Mouse (Mus musculus) thymus, adult 2 months (tissue): ENCODE data around the gene Rab7b. TPM values are rescaled to one million over a fixed set of nuclear protein-coding genes. Genes with fewer than 3 reads are reported as not detected.

Source experiments
- DNase-seq: peaks from one replicate; pipeline ENCODE4 v3.0.0; 2021
- H3K27ac ChIP-seq: fragments of 200-500 bp; 2 replicates; pipeline ENCODE4 v1.5.1; 2012; ENCODE audit warnings: low read length, control low read depth; ENCODE audit not compliant: control insufficient read depth, insufficient read depth
- H3K27me3 ChIP-seq: fragments of 200-500 bp; 2 replicates; pipeline ENCODE4 v1.6.1; 2012; ENCODE audit warnings: mild to moderate bottlenecking, low read length, moderate library complexity, mixed read lengths; ENCODE audit not compliant: control insufficient read depth, insufficient read depth
- H3K36me3 ChIP-seq: fragments of 200-500 bp; 2 replicates; pipeline ENCODE4 v1.6.1; 2012; ENCODE audit warnings: mild to moderate bottlenecking, low read length, moderate library complexity; ENCODE audit not compliant: control insufficient read depth, insufficient read depth
- H3K4me1 ChIP-seq: fragments of 200-500 bp; replicated peaks from 2 replicates; pipeline ENCODE4 v1.6.1; 2012; ENCODE audit warnings: low read length; ENCODE audit not compliant: control insufficient read depth, insufficient read depth
- H3K4me3 ChIP-seq: fragments of 200-500 bp; 2 replicates; pipeline ENCODE4 v1.5.1; 2012; ENCODE audit warnings: mild to moderate bottlenecking, low read length, control low read depth, moderate library complexity; ENCODE audit not compliant: control insufficient read depth, insufficient read depth
- CTCF ChIP-seq: fragments of 200-500 bp; IDR thresholded peaks from 2 replicates; pipeline ENCODE4 v1.5.1; 2012; ENCODE audit warnings: mild to moderate bottlenecking, control low read depth, low read length, moderate library complexity, borderline replicate concordance; ENCODE audit not compliant: control insufficient read depth, poor library complexity, insufficient read depth; ENCODE audit errors: extremely low read depth
- POLR2A ChIP-seq: fragments of 200-500 bp; IDR thresholded peaks from 2 replicates; pipeline ENCODE4 v1.6.1; 2012; ENCODE audit warnings: mild to moderate bottlenecking, low read length, control low read depth, moderate library complexity; ENCODE audit not compliant: control insufficient read depth, poor library complexity, insufficient read depth; ENCODE audit errors: extremely low read depth
- WGBS: fragments of 180-500 bp; shearing (Covaris S2); methylation state at CpG from one replicate; pipeline ENCODE4 v1.1.7; 2018; 5-methylcytosine and 5-hydroxymethylcytosine counted together
- polyA plus RNA-seq: library from polyadenylated mRNA; depleted of rRNA; stranded (reverse); fragments of >200 nt; gene quantifications from 2 replicates; pipeline ENCODE4 v1.2.3, GENCODE M21; 2012

Gene Rab7b
- polyA plus RNA-seq, 1 experiment: 8.0 TPM

DNA sequence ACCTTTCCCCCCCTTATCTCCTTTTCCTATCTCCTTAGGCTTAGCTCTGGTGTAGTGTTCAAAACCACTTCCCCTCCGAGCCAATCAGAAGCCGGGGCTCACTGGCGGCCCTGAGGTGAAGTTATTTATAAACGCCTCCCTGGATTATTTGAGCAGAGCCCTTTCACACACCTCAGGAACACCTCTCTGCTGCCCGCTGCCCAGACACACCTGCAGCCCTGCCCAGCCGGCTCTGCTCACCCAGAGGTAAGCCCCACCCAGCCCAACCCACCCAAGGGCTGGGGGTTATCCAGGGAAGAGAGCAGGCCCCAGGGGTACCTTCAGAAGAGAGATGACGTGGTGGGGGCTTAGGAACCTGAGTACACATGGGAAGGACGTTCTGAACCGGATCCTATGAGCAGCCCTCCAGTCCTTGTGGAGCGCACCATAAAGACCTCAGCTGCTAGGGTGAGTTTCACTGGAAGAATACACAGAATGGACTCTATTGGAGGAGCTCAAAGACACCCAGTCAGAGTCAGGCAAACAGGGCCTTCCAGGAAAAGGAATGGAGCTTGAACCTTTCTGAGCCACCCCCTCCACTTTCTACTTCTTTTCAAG lies 55.5 kb downstream of the Rab7b start, which contains the start of gene Slc26a9:
Gene Slc26a9, plus strand, starts transcription at position 155 of the 597 bp plus-strand sequence.
- Histone ChIP-seq H3K4me1 (no peaks in the 10 kb centered on the region), H3K27me3 (no peaks in the 10 kb centered on the region; the same call in 1 of the 2 replicates), H3K4me3 (no peak within 1 kb of the TSS), H3K27ac (no peak within 1 kb of the TSS), H3K36me3 (no peaks in the 10 kb centered on the region)
- no peak for DNase-seq
- no peak for TF ChIP-seq CTCF
- no peak for TF ChIP-seq POLR2A
- WGBS: 39% methylated on average over 10 of the region's 10 CpGs

DNA sequence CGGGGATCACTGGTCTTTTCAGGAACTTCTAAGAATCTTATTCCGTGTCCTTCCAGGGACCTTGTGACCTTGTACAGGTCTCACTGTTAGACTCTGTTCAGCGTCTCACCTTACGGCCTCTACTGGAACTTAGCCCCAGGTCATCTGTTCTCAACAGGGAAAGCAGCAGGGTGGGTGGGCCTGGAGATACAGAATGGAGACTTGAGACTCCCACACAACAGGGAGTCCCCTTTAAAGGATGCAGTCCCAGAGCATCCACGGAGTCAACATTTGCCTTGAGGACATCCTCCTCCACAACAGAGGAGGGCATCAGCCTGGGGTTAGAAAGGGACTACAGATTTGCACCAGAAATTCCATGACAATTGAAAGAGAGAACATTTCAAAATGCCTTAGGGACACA lies 56.9 kb downstream of the Rab7b start:
- Histone ChIP-seq H3K27me3 (no peaks in the 10 kb centered on the region; the same call in 1 of the 2 replicates), H3K4me1 (no peaks in the 10 kb centered on the region), H3K36me3 (no peaks in the 10 kb centered on the region), H3K27ac (no peak overlapping the region), H3K4me3 (no peak overlapping the region)
- TF ChIP-seq POLR2A (no peak), CTCF (no peak)
- 93% methylated on average over 5 of the region's 5 CpGs for WGBS
- DNase-seq: no peak

DNA sequence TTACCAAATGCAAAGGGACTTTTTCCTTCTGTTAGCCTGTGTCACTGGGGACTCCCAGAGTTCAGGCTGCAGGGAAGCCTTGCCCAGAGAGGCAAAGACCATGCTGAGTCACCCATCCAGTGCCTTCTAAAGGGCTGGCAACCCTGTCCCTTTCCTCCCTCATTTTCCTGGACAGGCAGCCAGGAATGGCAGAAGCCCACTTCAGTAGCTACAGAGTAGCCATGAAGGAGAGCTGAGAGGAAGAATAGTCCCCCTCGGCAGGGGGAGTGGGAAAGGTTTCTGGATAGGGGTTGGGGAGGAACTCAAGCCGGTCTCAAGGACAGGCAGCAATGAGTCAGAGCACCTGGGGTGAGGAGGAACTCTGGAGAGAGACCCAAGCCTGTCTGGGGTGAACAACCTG lies 59.3 kb downstream of the Rab7b start:
- 74% methylated on average over 2 of the region's 2 CpGs for WGBS
- no peaks in the 10 kb centered on the region for H3K36me3 ChIP-seq
- no peak overlapping the region for H3K4me3 ChIP-seq
- no peak for TF ChIP-seq POLR2A
- H3K27me3 ChIP-seq: no peaks in the 10 kb centered on the region; the same call in 1 of the 2 replicates
- no peaks in the 10 kb centered on the region for H3K4me1 ChIP-seq
- H3K27ac ChIP-seq: no peak overlapping the region
- no peak for DNase-seq

DNA sequence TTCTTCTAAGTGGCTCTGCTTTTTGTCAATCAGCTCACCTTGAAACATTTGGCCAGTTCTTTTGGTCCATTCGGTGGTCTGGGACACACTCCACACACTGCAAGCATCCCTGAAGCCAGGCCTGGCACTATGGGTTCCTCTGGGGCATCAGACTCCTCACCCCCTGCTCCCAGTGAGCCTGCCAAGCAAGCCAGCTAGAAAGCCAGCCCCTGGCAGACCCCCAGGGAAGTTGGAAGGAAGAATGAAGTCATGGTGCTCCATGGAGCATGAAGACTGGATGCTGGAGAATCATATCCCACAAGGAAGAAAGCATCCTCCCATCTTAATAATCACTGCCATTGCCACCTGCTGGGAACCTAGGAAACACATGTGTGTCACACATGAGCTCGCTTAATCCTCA lies 60.1 kb downstream of the Rab7b start:
- no peak overlapping the region for H3K27ac ChIP-seq
- no peak overlapping the region for H3K4me3 ChIP-seq
- H3K27me3 ChIP-seq: no peaks in the 10 kb centered on the region; the same call in 1 of the 2 replicates
- H3K36me3 ChIP-seq: no peaks in the 10 kb centered on the region
- H3K4me1 ChIP-seq: no peaks in the 10 kb centered on the region
- 95% methylated on average over 2 of the region's 2 CpGs for WGBS
- TF ChIP-seq CTCF (no peak), POLR2A (no peak)
- no peak for DNase-seq

DNA sequence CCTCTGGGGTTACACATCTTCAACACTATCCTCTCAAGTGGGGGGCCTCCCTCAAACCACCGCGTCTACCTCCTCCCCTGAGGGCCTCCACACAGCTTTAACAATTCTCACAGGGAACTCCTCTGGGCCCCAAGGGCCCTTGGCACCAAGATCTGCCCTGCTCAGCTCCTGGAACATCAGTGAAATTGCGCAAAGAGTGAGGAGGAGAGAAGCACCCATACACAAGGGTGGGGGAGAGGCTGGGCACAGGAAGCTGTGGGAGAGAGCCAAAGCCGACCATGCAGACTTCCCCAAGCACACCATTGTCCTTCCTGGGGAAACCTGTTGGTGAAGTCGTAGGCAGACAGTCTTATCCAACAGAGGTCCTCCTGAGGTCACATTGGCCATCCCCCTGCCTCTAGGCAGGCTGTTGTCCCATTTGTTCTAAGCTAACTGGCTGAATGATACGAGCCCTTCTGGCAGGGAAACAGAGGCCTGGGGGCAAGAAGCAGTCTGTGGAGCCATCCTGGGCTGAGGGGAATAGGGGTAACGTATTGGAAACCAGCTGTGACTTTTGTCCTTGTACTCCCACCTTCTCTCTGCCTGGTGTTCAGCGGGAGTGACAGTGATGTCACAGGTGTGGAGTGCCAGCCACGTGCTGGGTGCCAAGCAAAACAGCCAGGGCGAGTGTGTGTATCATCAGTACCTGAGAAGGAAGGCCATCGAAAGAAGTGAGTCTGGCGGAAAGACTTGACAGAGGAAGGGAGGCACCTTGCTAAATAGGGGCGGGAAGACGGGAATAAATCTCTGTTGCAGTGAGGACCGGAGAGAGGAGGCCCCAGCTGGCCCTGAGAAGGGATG lies 61.4 kb downstream of the Rab7b start:
- H3K27ac ChIP-seq: no peak overlapping the region
- TF ChIP-seq POLR2A (no peak), CTCF (no peak)
- no peak for DNase-seq
- no peaks in the 10 kb centered on the region for H3K36me3 ChIP-seq
- peaks cover 2% of the 10 kb centered on the region; the same call in 1 of the 2 replicates for H3K4me1 ChIP-seq
- no peaks in the 10 kb centered on the region; the same call in 1 of the 2 replicates for H3K27me3 ChIP-seq
- WGBS: 83% methylated on average over 15 of the region's 15 CpGs
- no peak overlapping the region for H3K4me3 ChIP-seq

DNA sequence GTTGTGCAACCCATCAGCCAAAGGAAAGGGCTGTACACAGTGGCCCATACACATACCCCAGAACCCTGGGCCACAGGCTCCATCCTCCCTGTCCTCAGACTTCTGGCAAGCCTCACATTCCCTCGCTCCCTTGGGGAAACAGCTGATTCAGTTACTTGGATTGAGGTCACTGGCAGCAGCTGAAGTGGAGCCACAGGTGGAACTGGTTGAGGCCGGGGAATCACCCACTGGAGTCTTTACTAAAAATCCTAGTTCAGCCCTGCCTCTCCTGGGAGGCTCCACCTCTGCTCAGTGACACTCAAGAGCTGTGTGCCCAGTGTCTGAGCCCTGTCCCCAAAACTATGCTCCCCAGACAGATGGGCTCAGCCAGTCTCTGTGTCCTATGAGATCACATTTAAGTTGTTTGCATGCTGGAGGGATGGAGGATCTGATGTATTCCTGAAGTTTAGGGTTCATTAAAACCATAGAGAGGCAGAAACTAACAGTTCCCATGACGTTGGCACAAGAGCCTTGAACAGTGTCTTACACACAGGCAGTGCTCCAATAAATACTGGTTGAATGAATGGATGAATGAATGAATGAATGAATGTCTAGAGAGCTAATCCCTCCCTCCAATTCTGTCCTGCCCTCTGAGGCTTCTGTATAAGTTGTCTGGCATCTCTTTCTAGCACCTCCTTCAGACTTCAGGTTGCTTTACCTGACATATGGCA lies 62.8 kb downstream of the Rab7b start:
- Histone ChIP-seq H3K4me3 (no peak overlapping the region), H3K36me3 (no peaks in the 10 kb centered on the region), H3K4me1 (peaks cover 6% of the 10 kb centered on the region; the same call in 1 of the 2 replicates), H3K27ac (no peak overlapping the region), H3K27me3 (no peaks in the 10 kb centered on the region)
- no peak for DNase-seq
- TF ChIP-seq POLR2A: no peak
- no peak for TF ChIP-seq CTCF
- WGBS: 92% methylated on average over 3 of the region's 3 CpGs
